Mouse (Mus musculus) heart, postnatal 4 days (tissue): ENCODE measurements around the gene Sec24a. TPM values are rescaled to one million over a fixed set of nuclear protein-coding genes. Genes with fewer than 3 reads are reported as not detected.
"Not testable (repeated sequence)": the region's sequence is repeated elsewhere in the genome, so short reads cannot be mapped to it uniquely, and the experiment has no call there.

Experiments
- DNase-seq: peaks from one replicate; pipeline ENCODE4 v3.0.0; 2021
- total RNA-seq, 2 experiments: library from RNA; stranded (reverse); gene quantifications; 2 replicates each; pipeline ENCODE4 v1.2.3; 2021

Sec24a gene
- total RNA-seq, 2 experiments from 2014 or later = 23.0 to 23.7 TPM

GRCm38 (mm10) chr11:51759941-51760657 lies 3.3 kb downstream of the Sec24a start:
- no peak for DNase-seq

- DNase-seq = no peak
Observed at GRCm38 (mm10) chr11:51759251-51759650, 4.2 kb downstream of the Sec24a start.

GRCm38 (mm10) chr11:51758207-51758606 lies 5.2 kb downstream of the Sec24a start:
- DNase-seq = not testable (repeated sequence)

- no peak for DNase-seq
Observed at GRCm38 (mm10) chr11:51757625-51758024, 5.8 kb downstream of the Sec24a start.

- DNase-seq = no peak
Observed at GRCm38 (mm10) chr11:51757023-51757422, 6.4 kb downstream of the Sec24a start.

GRCm38 (mm10) chr11:51756352-51756771 lies 7.1 kb downstream of the Sec24a start:
- peak; percentile 95 for DNase-seq

- peak; percentile 19 for DNase-seq
Observed at GRCm38 (mm10) chr11:51755621-51756311, 7.7 kb downstream of the Sec24a start.

- DNase-seq = not testable (repeated sequence)
Observed at GRCm38 (mm10) chr11:51751623-51752225, 11.7 kb downstream of the Sec24a start.

GRCm38 (mm10) chr11:51746096-51746495 lies 17.3 kb downstream of the Sec24a start:
- DNase-seq = no peak

- no peak for DNase-seq
Observed at GRCm38 (mm10) chr11:51740701-51741100, 22.7 kb downstream of the Sec24a start.

GRCm38 (mm10) chr11:51738651-51739403 lies 24.6 kb downstream of the Sec24a start:
- DNase-seq = no peak

GRCm38 (mm10) chr11:51734218-51734617 lies 29.2 kb downstream of the Sec24a start:
- not testable (repeated sequence) for DNase-seq

GRCm38 (mm10) chr11:51732883-51733282 lies 30.6 kb downstream of the Sec24a start:
- DNase-seq = no peak

GRCm38 (mm10) chr11:51721066-51721465 lies 42.4 kb downstream of the Sec24a start:
- no peak for DNase-seq

GRCm38 (mm10) chr11:51707080-51707479 lies 56.4 kb downstream of the Sec24a start:
- no peak for DNase-seq

- no peak for DNase-seq
Observed at GRCm38 (mm10) chr11:51706451-51706850, 57.0 kb downstream of the Sec24a start.

- DNase-seq = peak; percentile 37
Observed at GRCm38 (mm10) chr11:51703379-51703998, 59.9 kb downstream of the Sec24a start.

- no peak for DNase-seq
Observed at GRCm38 (mm10) chr11:51702831-51703230, 60.6 kb downstream of the Sec24a start.

GRCm38 (mm10) chr11:51694984-51695383 lies 68.5 kb downstream of the Sec24a start:
- DNase-seq = no peak

- not testable (repeated sequence) for DNase-seq
Observed at GRCm38 (mm10) chr11:51690597-51690996, 72.8 kb downstream of the Sec24a start.

- DNase-seq = no peak
Observed at GRCm38 (mm10) chr11:51689343-51689742, 74.1 kb downstream of the Sec24a start.
